Mouse (Mus musculus) brain, embryonic 14.5 days (tissue): Measurements from ENCODE around the gene Tm4sf1. TPM values are rescaled to one million over a fixed set of nuclear protein-coding genes. Genes with fewer than 3 reads are reported as not detected.

Source experiments
- DNase-seq: peaks from one replicate; pipeline ENCODE4 v3.0.0-alpha.2; 2011; ENCODE audit warnings: low read depth
- CTCF ChIP-seq: fragments of 200-500 bp; IDR thresholded peaks from 2 replicates; pipeline ENCODE4 v1.5.1; 2012; ENCODE audit warnings: inconsistent platforms, mild to moderate bottlenecking, moderate library complexity, borderline replicate concordance; ENCODE audit not compliant: insufficient read depth, insufficient read length; ENCODE audit errors: extremely low read depth
- POLR2A ChIP-seq: fragments of 200-500 bp; IDR thresholded peaks from 2 replicates; pipeline ENCODE4 v1.6.1; 2012; ENCODE audit warnings: mild to moderate bottlenecking, inconsistent platforms, borderline replicate concordance; ENCODE audit not compliant: poor library complexity, insufficient read depth, insufficient read length, severe bottlenecking; ENCODE audit errors: extremely low read depth
- polyA plus RNA-seq: library from polyadenylated mRNA; depleted of rRNA; stranded (reverse); fragments of >200 nt; gene quantifications from 2 replicates; pipeline ENCODE4 v1.2.3, GENCODE M21; 2012

Tm4sf1 gene
- polyA plus RNA-seq, 1 experiment = 18.4 TPM

GRCm38 (mm10) chr3:57303486-57303885, 1.7 kb upstream of the Tm4sf1 start:
- DNase-seq = no peak
- TF ChIP-seq CTCF (no peak), POLR2A (no peak)

DNA sequence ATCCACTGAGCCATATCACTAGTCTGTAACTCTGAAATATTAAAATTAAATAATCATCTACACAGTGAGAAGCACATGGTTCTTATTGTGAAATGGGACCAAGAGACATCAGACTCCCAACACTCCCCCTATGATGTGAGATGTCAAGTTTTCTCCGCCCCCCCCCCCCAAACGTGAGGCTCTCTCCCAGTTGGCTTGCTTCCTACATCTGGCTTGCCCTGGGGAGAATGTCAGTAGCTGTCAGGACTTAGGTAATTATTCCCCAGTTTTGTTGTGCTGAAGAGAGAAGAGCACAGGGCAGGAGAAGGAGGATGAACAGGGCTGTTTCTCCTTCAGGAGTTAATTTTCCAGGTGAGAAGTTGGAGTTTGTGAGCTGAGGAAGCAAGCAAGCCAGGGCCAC, 1.1 kb upstream of the Tm4sf1 start:
- no peak for DNase-seq
- TF ChIP-seq CTCF = no peak
- no peak for TF ChIP-seq POLR2A

GRCm38 (mm10) chr3:57301366-57301765, 422 bp downstream of the Tm4sf1 start:
- TF ChIP-seq CTCF (no peak), POLR2A (no peak)
- DNase-seq = no peak

DNA sequence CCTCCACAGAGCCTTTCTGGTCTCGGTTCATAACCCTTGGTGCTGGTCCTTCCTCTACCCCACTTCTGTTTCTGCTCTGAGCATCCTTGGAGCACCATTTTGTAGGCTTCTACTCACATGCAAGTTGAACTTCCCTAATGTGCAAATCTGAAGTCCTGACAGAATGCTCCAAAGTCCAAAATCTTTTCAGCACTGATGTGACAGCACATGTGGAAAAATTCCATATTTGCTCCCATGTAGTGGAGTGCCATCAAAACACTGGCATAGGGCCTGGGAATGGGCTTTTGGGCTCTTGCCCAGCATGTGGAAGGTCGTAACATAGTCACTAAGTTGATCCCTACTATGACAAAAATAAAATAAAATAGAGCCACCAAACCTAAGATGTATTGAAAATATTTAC, 3.8 kb downstream of the Tm4sf1 start:
- DNase-seq = no peak
- TF ChIP-seq POLR2A = no peak
- no peak for TF ChIP-seq CTCF

- TF ChIP-seq POLR2A = no peak
- TF ChIP-seq CTCF = no peak
- DNase-seq = no peak
These were observed 5.2 kb downstream of the Tm4sf1 start for GRCm38 (mm10) chr3:57296574-57296973.

DNA sequence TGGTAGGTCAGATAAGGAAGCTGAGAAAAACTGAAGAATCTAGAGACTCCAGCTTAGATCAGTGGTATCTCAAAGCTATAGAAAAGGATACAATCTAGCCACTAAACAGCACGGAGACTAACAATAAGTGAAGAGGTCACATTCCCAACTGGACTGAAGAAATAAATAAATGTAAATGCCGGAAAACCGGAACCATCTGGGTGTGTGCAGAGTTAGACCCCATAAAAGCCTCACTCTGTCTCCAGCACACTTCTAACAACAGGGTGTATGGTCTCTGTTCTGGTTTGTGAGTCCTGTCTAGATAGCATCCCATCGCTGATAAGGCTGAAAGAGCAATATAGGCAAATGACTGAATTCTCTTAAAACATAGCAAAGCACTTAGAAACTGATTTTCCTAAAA, 6.2 kb downstream of the Tm4sf1 start:
- DNase-seq = no peak

GRCm38 (mm10) chr3:57294742-57295525, 6.9 kb downstream of the Tm4sf1 start:
- peak; percentile 69 for DNase-seq
- TF ChIP-seq CTCF (no peak), POLR2A (no peak)

More for the DNA sequence above, 6.2 kb downstream of the Tm4sf1 start:
- TF ChIP-seq POLR2A (no peak), CTCF (no peak)

GRCm38 (mm10) chr3:57293925-57294324, 7.9 kb downstream of the Tm4sf1 start:
- no peak for DNase-seq

GRCm38 (mm10) chr3:57292826-57293225, 9.0 kb downstream of the Tm4sf1 start:
- no peak for TF ChIP-seq POLR2A
- TF ChIP-seq CTCF = no peak
- peak; percentile 11 for DNase-seq

More at GRCm38 (mm10) chr3:57293925-57294324, 7.9 kb downstream of the Tm4sf1 start:
- TF ChIP-seq CTCF = no peak
- no peak for TF ChIP-seq POLR2A

DNA sequence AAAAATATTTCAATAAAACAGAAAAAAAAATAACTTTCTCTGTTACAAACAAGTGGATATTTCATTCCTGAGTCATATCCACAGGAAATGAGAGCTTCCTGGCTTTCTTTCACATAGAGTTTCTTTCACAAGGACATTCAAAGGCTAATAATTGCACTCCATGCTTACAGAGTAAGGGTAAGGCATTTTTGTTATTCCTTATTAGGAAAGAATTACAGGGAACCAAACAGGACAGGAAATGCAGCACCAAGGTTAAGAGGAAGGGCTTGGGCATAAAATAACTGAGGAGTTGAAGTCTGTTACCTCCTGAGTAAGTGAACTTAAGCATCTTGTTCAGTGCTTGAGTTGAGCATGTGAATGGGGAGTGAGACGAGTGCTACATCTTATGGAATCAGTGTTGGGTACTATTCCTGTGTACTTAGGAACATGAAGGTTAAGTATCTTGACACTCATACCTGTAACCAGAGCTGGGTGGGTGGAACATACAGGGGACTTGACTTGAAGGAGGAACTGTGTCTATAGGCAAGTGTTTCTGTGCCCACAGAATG, 12.8 kb downstream of the Tm4sf1 start:
- TF ChIP-seq CTCF (no peak), POLR2A (no peak)
- DNase-seq = no peak

GRCm38 (mm10) chr3:57287854-57288720, 13.7 kb downstream of the Tm4sf1 start:
- TF ChIP-seq CTCF = no peak
- no peak for TF ChIP-seq POLR2A

GRCm38 (mm10) chr3:57287438-57287837, 14.3 kb downstream of the Tm4sf1 start:
- peak; percentile 50 for DNase-seq
- TF ChIP-seq POLR2A = no peak
- no peak for TF ChIP-seq CTCF

More at GRCm38 (mm10) chr3:57287854-57288720, 13.7 kb downstream of the Tm4sf1 start:
- DNase-seq = no peak

DNA sequence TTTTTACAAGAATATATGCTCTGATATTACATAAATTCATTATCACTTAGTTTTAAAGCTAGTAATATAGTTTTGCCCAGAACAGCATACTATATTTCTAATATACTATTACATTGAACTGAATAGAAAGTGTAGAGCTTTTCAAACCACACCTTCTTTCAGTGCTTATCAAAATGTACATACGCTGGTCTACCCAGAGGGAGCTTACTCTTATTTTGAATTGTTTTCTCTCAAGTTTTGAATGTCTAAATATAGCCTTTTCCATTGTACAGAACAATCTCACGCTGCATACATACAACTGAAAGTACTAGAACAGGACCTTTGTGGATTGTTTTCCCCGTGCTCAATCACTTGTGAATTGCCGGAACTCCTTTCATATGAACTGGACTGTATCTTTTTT, 23.6 kb downstream of the Tm4sf1 start:
- DNase-seq = no peak
- TF ChIP-seq CTCF (no peak), POLR2A (no peak)

- DNase-seq = no peak
- TF ChIP-seq POLR2A = no peak
- no peak for TF ChIP-seq CTCF
These were observed 24.3 kb downstream of the Tm4sf1 start for GRCm38 (mm10) chr3:57277453-57277852.

- TF ChIP-seq POLR2A (no peak), CTCF (no peak)
- DNase-seq = no peak
These were observed 25.0 kb downstream of the Tm4sf1 start for GRCm38 (mm10) chr3:57276821-57277220.
